Mouse (Mus musculus) liver, embryonic 15.5 days (tissue): ENCODE results near the gene Gm853. TPM values are rescaled to one million over a fixed set of nuclear protein-coding genes. Genes with fewer than 3 reads are reported as not detected.

ENCODE experiments used
- ATAC-seq: fragments of 200-750 bp; cut with Nextera tagmentation; 2 replicates; pipeline ENCODE4 v1.8.0; 2017; ENCODE audit warnings: moderate number of reproducible peaks, mild to moderate bottlenecking, moderate library complexity; ENCODE audit not compliant: insufficient read depth
- H3K27ac ChIP-seq: fragments of 300-500 bp; sonication (generic); replicated peaks from 2 replicates; pipeline ENCODE4 v1.5.1; 2015; ENCODE audit warnings: mild to moderate bottlenecking, inconsistent platforms
- H3K27me3 ChIP-seq: fragments of 300-500 bp; sonication (generic); 2 replicates; pipeline ENCODE4 v1.6.1; 2015; ENCODE audit warnings: mild to moderate bottlenecking, inconsistent platforms
- H3K36me3 ChIP-seq: fragments of 300-500 bp; sonication (generic); replicated peaks from 2 replicates; pipeline ENCODE4 v1.6.1; 2015; ENCODE audit warnings: moderate library complexity, mild to moderate bottlenecking, inconsistent platforms
- H3K4me1 ChIP-seq: fragments of 300-500 bp; sonication (generic); replicated peaks from 2 replicates; pipeline ENCODE4 v1.6.1; 2015; ENCODE audit warnings: inconsistent platforms
- H3K4me2 ChIP-seq: fragments of 300-500 bp; sonication (generic); 2 replicates; pipeline ENCODE4 v1.6.1; 2015; ENCODE audit warnings: moderate library complexity, mild to moderate bottlenecking, inconsistent platforms
- H3K4me3 ChIP-seq: fragments of 300-500 bp; sonication (generic); replicated peaks from 2 replicates; pipeline ENCODE4 v1.5.1; 2015; ENCODE audit warnings: mild to moderate bottlenecking, inconsistent platforms
- H3K9ac ChIP-seq: fragments of 300-500 bp; sonication (generic); 2 replicates; pipeline ENCODE4 v1.6.1; 2015; ENCODE audit warnings: moderate library complexity, mild to moderate bottlenecking, inconsistent platforms
- H3K9me3 ChIP-seq: fragments of 300-500 bp; sonication (generic); replicated peaks from 2 replicates; pipeline ENCODE4 v1.6.1; 2016; ENCODE audit warnings: inconsistent platforms
- WGBS: fragments of 180-500 bp; shearing (Covaris S2); methylation state at CpG from one replicate; pipeline ENCODE4 v1.1.7; 2015; ENCODE audit warnings: mixed read lengths; ENCODE audit not compliant: insufficient replicate concordance; 5-methylcytosine and 5-hydroxymethylcytosine counted together
- polyA plus RNA-seq: library from polyadenylated mRNA; unstranded; fragments of >200 nt; fragmentation: Nextera tagmentation; extraction: Ambion mirVana; gene quantifications from 2 replicates; pipeline ENCODE4 v1.2.1, GENCODE M21; 2015

Gene Gm853
- not detected in 2 replicates for polyA plus RNA-seq

GRCm38 (mm10) chr4:130222179-130222578, at the start of gene Gm853:
Gene Gm853 (minus strand): TSS chr4:130222401.
- no peak for ATAC-seq
- 43% methylated on average over 4 of the region's 4 CpGs for WGBS

GRCm38 (mm10) chr4:130270611-130271347, 48.6 kb upstream of the Gm853 start:
- Histone ChIP-seq H3K9ac (no peak overlapping the region), H3K36me3 (no peaks in the 10 kb centered on the region), H3K9me3 (no peaks in the 10 kb centered on the region), H3K4me3 (no peak overlapping the region), H3K27me3 (peaks cover 77% of the 10 kb centered on the region), H3K4me1 (peaks cover 28% of the 10 kb centered on the region), H3K4me2 (no peak overlapping the region), H3K27ac (no peak overlapping the region)
- WGBS, result 40% methylated on average over 6 of the region's 6 CpGs
- ATAC-seq, result no peak

More at GRCm38 (mm10) chr4:130222179-130222578, at the start of gene Gm853:
- Histone ChIP-seq H3K4me1 (no peaks in the 10 kb centered on the region), H3K9me3 (no peaks in the 10 kb centered on the region), H3K9ac (no peak within 1 kb of the TSS), H3K4me2 (no peak within 1 kb of the TSS), H3K27ac (no peak within 1 kb of the TSS), H3K4me3 (no peak within 1 kb of the TSS), H3K36me3 (no peaks in the 10 kb centered on the region), H3K27me3 (peaks cover 34% of the 10 kb centered on the region)

- peak; percentile 60 for ATAC-seq
- H3K27me3 ChIP-seq, result peaks cover 77% of the 10 kb centered on the region
These were observed 47.9 kb upstream of the Gm853 start for GRCm38 (mm10) chr4:130270089-130270488.

GRCm38 (mm10) chr4:130268736-130269135, 46.5 kb upstream of the Gm853 start:
- no peak overlapping the region for H3K27ac ChIP-seq
- H3K4me1 ChIP-seq, result peaks cover 24% of the 10 kb centered on the region
- H3K4me2 ChIP-seq, result no peak overlapping the region
- H3K9ac ChIP-seq, result no peak overlapping the region
- ATAC-seq, result no peak
- no peak overlapping the region for H3K4me3 ChIP-seq
- H3K9me3 ChIP-seq, result no peaks in the 10 kb centered on the region
- 75% methylated on average over 10 of the region's 10 CpGs for WGBS
- peaks cover 77% of the 10 kb centered on the region for H3K27me3 ChIP-seq
- H3K36me3 ChIP-seq, result no peaks in the 10 kb centered on the region

More at GRCm38 (mm10) chr4:130270089-130270488, 47.9 kb upstream of the Gm853 start:
- H3K4me2 ChIP-seq, result no peak overlapping the region
- WGBS, result 45% methylated on average over 8 of the region's 8 CpGs
- H3K4me3 ChIP-seq, result no peak overlapping the region
- H3K9me3 ChIP-seq, result no peaks in the 10 kb centered on the region
- H3K9ac ChIP-seq, result no peak overlapping the region
- peaks cover 23% of the 10 kb centered on the region for H3K4me1 ChIP-seq
- H3K36me3 ChIP-seq, result no peaks in the 10 kb centered on the region
- H3K27ac ChIP-seq, result no peak overlapping the region

- Histone ChIP-seq H3K4me3 (no peak overlapping the region), H3K36me3 (no peaks in the 10 kb centered on the region), H3K27me3 (peaks cover 74% of the 10 kb centered on the region), H3K4me1 (peaks cover 24% of the 10 kb centered on the region), H3K4me2 (peak overlapping the region; percentile 25), H3K27ac (0 out of 2 replicates have a peak overlapping the region, but pooled peaks have one; percentile 33), H3K9me3 (no peaks in the 10 kb centered on the region), H3K9ac (no peak overlapping the region)
- 68% methylated on average over 7 of the region's 7 CpGs for whole genome bisulfite sequencing
- ATAC-seq, result peak; percentile 41; the same call in 1 of the 2 replicates
These were observed 44.9 kb upstream of the Gm853 start for GRCm38 (mm10) chr4:130267069-130267468.

- no peaks in the 10 kb centered on the region for H3K9me3 ChIP-seq
- H3K4me1 ChIP-seq, result peaks cover 24% of the 10 kb centered on the region
- H3K27me3 ChIP-seq, result peaks cover 70% of the 10 kb centered on the region
- ATAC-seq, result no peak
- no peaks in the 10 kb centered on the region for H3K36me3 ChIP-seq
- 0 out of 2 replicates have a peak overlapping the region, but pooled peaks have one; percentile 33 for H3K27ac ChIP-seq
- WGBS, result 56% methylated on average over 9 of the region's 9 CpGs
- H3K4me3 ChIP-seq, result no peak overlapping the region
- H3K9ac ChIP-seq, result no peak overlapping the region
- peak overlapping the region; percentile 25 for H3K4me2 ChIP-seq
These were observed 44.4 kb upstream of the Gm853 start for GRCm38 (mm10) chr4:130266601-130267000.

GRCm38 (mm10) chr4:130264698-130265349, 42.6 kb upstream of the Gm853 start:
- 9% methylated on average over 24 of the region's 24 CpGs for WGBS
- H3K27ac ChIP-seq, result no peak overlapping the region
- ATAC-seq, result no peak

GRCm38 (mm10) chr4:130264131-130264530, 41.9 kb upstream of the Gm853 start:
- Histone ChIP-seq H3K27ac (no peak overlapping the region), H3K36me3 (no peaks in the 10 kb centered on the region), H3K4me3 (no peak overlapping the region), H3K9ac (no peak overlapping the region), H3K27me3 (peaks cover 52% of the 10 kb centered on the region), H3K9me3 (no peaks in the 10 kb centered on the region), H3K4me1 (peaks cover 19% of the 10 kb centered on the region), H3K4me2 (no peak overlapping the region)
- WGBS, result 23% methylated on average over 11 of the region's 11 CpGs
- no peak for ATAC-seq

More at GRCm38 (mm10) chr4:130264698-130265349, 42.6 kb upstream of the Gm853 start:
- H3K4me2 ChIP-seq, result no peak overlapping the region
- peaks cover 19% of the 10 kb centered on the region for H3K4me1 ChIP-seq
- H3K9ac ChIP-seq, result no peak overlapping the region
- H3K9me3 ChIP-seq, result no peaks in the 10 kb centered on the region
- H3K27me3 ChIP-seq, result peaks cover 55% of the 10 kb centered on the region
- H3K4me3 ChIP-seq, result no peak overlapping the region
- H3K36me3 ChIP-seq, result no peaks in the 10 kb centered on the region

GRCm38 (mm10) chr4:130260406-130260805, 38.2 kb upstream of the Gm853 start:
- H3K4me3 ChIP-seq, result no peak overlapping the region
- H3K9me3 ChIP-seq, result no peaks in the 10 kb centered on the region
- H3K9ac ChIP-seq, result no peak overlapping the region
- H3K4me1 ChIP-seq, result peaks cover 8% of the 10 kb centered on the region; the same call in 1 of the 2 replicates
- no peak for ATAC-seq
- no peak overlapping the region for H3K4me2 ChIP-seq
- WGBS, result 21% methylated on average over 5 of the region's 5 CpGs
- H3K36me3 ChIP-seq, result no peaks in the 10 kb centered on the region
- H3K27me3 ChIP-seq, result peaks cover 43% of the 10 kb centered on the region
- H3K27ac ChIP-seq, result no peak overlapping the region

GRCm38 (mm10) chr4:130252441-130253157, 30.4 kb upstream of the Gm853 start:
- H3K27me3 ChIP-seq, result peaks cover 3% of the 10 kb centered on the region
- H3K9ac ChIP-seq, result peak overlapping the region; percentile 60
- peak overlapping the region; percentile 60 for H3K4me3 ChIP-seq
- peak overlapping the region; percentile 97 for H3K27ac ChIP-seq
- no peaks in the 10 kb centered on the region for H3K36me3 ChIP-seq
- WGBS, result 44% methylated on average over 8 of the region's 8 CpGs
- peak; percentile 97 for ATAC-seq
- peaks cover 40% of the 10 kb centered on the region for H3K4me1 ChIP-seq
- no peaks in the 10 kb centered on the region for H3K9me3 ChIP-seq
- H3K4me2 ChIP-seq, result peak overlapping the region; percentile 71

- Histone ChIP-seq H3K27ac (peak overlapping the region; percentile 97), H3K4me3 (peak overlapping the region; percentile 60)
- ATAC-seq, result no peak
These were observed 29.6 kb upstream of the Gm853 start for GRCm38 (mm10) chr4:130251763-130252162.

More at GRCm38 (mm10) chr4:130251763-130252162, 29.6 kb upstream of the Gm853 start:
- H3K9me3 ChIP-seq, result no peaks in the 10 kb centered on the region
- peaks cover 11% of the 10 kb centered on the region for H3K27me3 ChIP-seq
- H3K4me1 ChIP-seq, result peaks cover 40% of the 10 kb centered on the region
- H3K9ac ChIP-seq, result peak overlapping the region; percentile 60
- H3K36me3 ChIP-seq, result no peaks in the 10 kb centered on the region
- 33% methylated on average over 3 of the region's 3 CpGs for WGBS
- H3K4me2 ChIP-seq, result peak overlapping the region; percentile 71
